Mouse (Mus musculus) MEL (cell line): ENCODE results near the gene Slc7a11. TPM values are rescaled to one million over a fixed set of nuclear protein-coding genes. Genes with fewer than 3 reads are reported as not detected.

Experiments
- DNase-seq: peaks from one replicate; pipeline ENCODE4 v3.0.0; 2011; ENCODE audit warnings: low read depth, low spot score
- H3K27ac ChIP-seq: 2 replicates; pipeline ENCODE4 v1.5.1; 2012; ENCODE audit warnings: low read depth, mild to moderate bottlenecking, control low read depth, low read length, moderate library complexity; ENCODE audit not compliant: control insufficient read depth
- H3K27me3 ChIP-seq, 2 experiments: fragments of 150-350 bp in 1 of 2; sonication (generic) in 1 of 2; 2 replicates each; pipeline ENCODE4 v1.6.1; 2012; ENCODE audit warnings: low read length in 2 of 2, mild to moderate bottlenecking in 2 of 2, improper control_type of control experiment in 1 of 2, moderate library complexity in 1 of 2; ENCODE audit not compliant: insufficient read depth in 2 of 2, control insufficient read depth in 1 of 2
- H3K36me3 ChIP-seq, 2 experiments: 2 replicates each; pipeline ENCODE4 v1.6.1; 2012 to 2014; ENCODE audit warnings: low read length in 2 of 2, improper control_type of control experiment in 1 of 2, inconsistent platforms in 1 of 2, mild to moderate bottlenecking in 1 of 2; ENCODE audit not compliant: insufficient read depth in 2 of 2, control insufficient read depth in 1 of 2
- H3K4me1 ChIP-seq, 2 experiments: fragments of 150-350 bp in 1 of 2; sonication (generic) in 1 of 2; 2 replicates each; pipeline ENCODE4 v1.6.1; 2012; ENCODE audit warnings: low read length in 2 of 2, improper control_type of control experiment in 1 of 2, mild to moderate bottlenecking in 1 of 2; ENCODE audit not compliant: insufficient read depth in 2 of 2, control insufficient read depth in 1 of 2
- H3K4me3 ChIP-seq, 2 experiments: fragments of 150-350 bp in 1 of 2; sonication (generic) in 1 of 2; 2 replicates each; pipeline ENCODE4 v1.5.1; 2012; ENCODE audit warnings: low read depth in 2 of 2, low read length in 2 of 2, mild to moderate bottlenecking in 2 of 2, moderate library complexity in 2 of 2, control low read depth in 1 of 2, improper control_type of control experiment in 1 of 2; ENCODE audit not compliant: control insufficient read depth in 1 of 2, insufficient read depth in 1 of 2
- H3K79me2 ChIP-seq: 2 replicates; pipeline ENCODE4 v1.6.1; 2012; ENCODE audit warnings: mild to moderate bottlenecking, low read length, moderate library complexity; ENCODE audit not compliant: control insufficient read depth, poor library complexity, insufficient read depth
- H3K9ac ChIP-seq: 2 replicates; pipeline ENCODE4 v1.6.1; 2012; ENCODE audit warnings: low read depth, mild to moderate bottlenecking, control low read depth, low read length, moderate library complexity; ENCODE audit not compliant: control insufficient read depth, poor library complexity, severe bottlenecking
- H3K9me3 ChIP-seq: fragments of 150-350 bp; sonication (generic); replicated peaks from 2 replicates; pipeline ENCODE4 v1.6.1; 2012; ENCODE audit warnings: mild to moderate bottlenecking, low read length, improper control_type of control experiment, moderate library complexity; ENCODE audit not compliant: insufficient read depth
- BHLHE40 ChIP-seq: IDR thresholded peaks from 2 replicates; pipeline ENCODE4 v1.6.1; 2012; ENCODE audit warnings: low read depth, mild to moderate bottlenecking, inconsistent platforms, low read length, improper control_type of control experiment, borderline replicate concordance
- CHD2 ChIP-seq: IDR thresholded peaks from 2 replicates; pipeline ENCODE4 v1.6.1; 2011; ENCODE audit warnings: low read length, improper control_type of control experiment
- CTCF ChIP-seq, 3 experiments: IDR thresholded peaks in 2 of 3; conservative IDR thresholded peaks in 1 of 3; 2 replicates each; pipeline ENCODE4 v1.5.1; 2011 to 2012; ENCODE audit warnings: low read length in 3 of 3, low read depth in 2 of 3, mild to moderate bottlenecking in 2 of 3, improper control_type of control experiment in 1 of 3, inconsistent platforms in 1 of 3, mixed read lengths in 1 of 3, moderate library complexity in 1 of 3; ENCODE audit not compliant: control insufficient read depth in 1 of 3, insufficient read depth in 1 of 3, poor library complexity in 1 of 3, severe bottlenecking in 1 of 3
- ELF1 ChIP-seq: IDR thresholded peaks from 2 replicates; pipeline ENCODE4 v1.6.1; 2014; ENCODE audit warnings: low read depth, mild to moderate bottlenecking, inconsistent platforms, low read length, improper control_type of control experiment, moderate library complexity
- EP300 ChIP-seq, 2 experiments: IDR thresholded peaks; 2 replicates each; pipeline ENCODE4 v1.6.1; 2011; ENCODE audit warnings: improper control_type of control experiment in 2 of 2, low read length in 2 of 2, low read depth in 1 of 2, mild to moderate bottlenecking in 1 of 2
- GABPA ChIP-seq: IDR thresholded peaks from 2 replicates; pipeline ENCODE4 v1.6.1; 2012; ENCODE audit warnings: low read depth, mild to moderate bottlenecking, inconsistent platforms, low read length, improper control_type of control experiment, moderate library complexity
- HCFC1 ChIP-seq: IDR thresholded peaks from 2 replicates; pipeline ENCODE4 v1.6.1; 2012; ENCODE audit warnings: low read depth, mild to moderate bottlenecking, inconsistent platforms, low read length, improper control_type of control experiment, moderate library complexity
- JUND ChIP-seq: IDR thresholded peaks from 2 replicates; pipeline ENCODE4 v1.6.1; 2011; ENCODE audit warnings: low read depth, mild to moderate bottlenecking, improper control_type of control experiment, low read length
- MAFK ChIP-seq: IDR thresholded peaks from 2 replicates; pipeline ENCODE4 v1.6.1; 2011; ENCODE audit warnings: low read depth, mild to moderate bottlenecking, low read length, improper control_type of control experiment, borderline replicate concordance
- MAX ChIP-seq: IDR thresholded peaks from 2 replicates; pipeline ENCODE4 v1.6.1; 2011; ENCODE audit warnings: low read length, improper control_type of control experiment
- MEF2A ChIP-seq: IDR thresholded peaks from 2 replicates; pipeline ENCODE4 v1.6.1; 2014; ENCODE audit warnings: low read depth, mild to moderate bottlenecking, inconsistent platforms, low read length, improper control_type of control experiment; ENCODE audit not compliant: poor library complexity, insufficient replicate concordance, severe bottlenecking; ENCODE audit errors: extremely low read depth
- MYB ChIP-seq: IDR thresholded peaks from 2 replicates; pipeline ENCODE4 v1.6.1; 2011; ENCODE audit warnings: mild to moderate bottlenecking, low read depth, low read length, improper control_type of control experiment
- MYC ChIP-seq: IDR thresholded peaks from 2 replicates; pipeline ENCODE4 v1.6.1; 2011; ENCODE audit warnings: low read depth, mild to moderate bottlenecking, low read length, improper control_type of control experiment, moderate library complexity
- POLR2AphosphoS2 ChIP-seq: IDR thresholded peaks from 2 replicates; pipeline ENCODE4 v1.6.1; 2011; ENCODE audit warnings: low read length, improper control_type of control experiment
- RAD21 ChIP-seq: IDR thresholded peaks from 2 replicates; pipeline ENCODE4 v1.6.1; 2011; ENCODE audit warnings: mild to moderate bottlenecking, low read depth, low read length, improper control_type of control experiment
- SMC3 ChIP-seq: IDR thresholded peaks from 2 replicates; pipeline ENCODE4 v1.6.1; 2011; ENCODE audit warnings: low read depth, low read length, improper control_type of control experiment
- TBP ChIP-seq: IDR thresholded peaks from 2 replicates; pipeline ENCODE4 v1.8.0; 2011; ENCODE audit warnings: low read depth, low read length, improper control_type of control experiment
- TCF12 ChIP-seq: IDR thresholded peaks from 2 replicates; pipeline ENCODE4 v1.6.1; 2014; ENCODE audit warnings: low read depth, mild to moderate bottlenecking, inconsistent platforms, low read length, improper control_type of control experiment, moderate library complexity
- USF1 ChIP-seq: IDR thresholded peaks from 2 replicates; pipeline ENCODE4 v1.6.1; 2014; ENCODE audit warnings: low read depth, mild to moderate bottlenecking, inconsistent platforms, low read length, improper control_type of control experiment, moderate library complexity
- ZC3H11A ChIP-seq: IDR thresholded peaks from 2 replicates; pipeline ENCODE4 v1.6.1; 2012; ENCODE audit warnings: low read depth, mild to moderate bottlenecking, inconsistent platforms, low read length, improper control_type of control experiment
- ZKSCAN1 ChIP-seq: IDR thresholded peaks from 2 replicates; pipeline ENCODE4 v1.6.1; 2012; ENCODE audit warnings: low read depth, mild to moderate bottlenecking, inconsistent platforms, low read length, improper control_type of control experiment, moderate library complexity
- ZMIZ1 ChIP-seq: IDR thresholded peaks from 2 replicates; pipeline ENCODE4 v1.6.1; 2012; ENCODE audit warnings: low read depth, mild to moderate bottlenecking, inconsistent platforms, low read length, improper control_type of control experiment, moderate library complexity
- ZNF384 ChIP-seq: IDR thresholded peaks from 2 replicates; pipeline ENCODE4 v1.6.1; 2012; ENCODE audit warnings: low read depth, mild to moderate bottlenecking, inconsistent platforms, low read length, improper control_type of control experiment
- polyA plus RNA-seq, 2 experiments: library from polyadenylated mRNA; stranded (reverse) in 1 of 2; unstranded in 1 of 2; fragments of >175 nt in 1 of 2; fragments of >200 nt in 1 of 2; gene quantifications; 2 replicates each; pipeline versions ENCODE4 v1.2.1 to v1.2.4; 2012; ENCODE audit warnings: low replicate concordance in 2 of 2, low read depth in 1 of 2; ENCODE audit not compliant: insufficient read length in 2 of 2, insufficient read depth in 1 of 2, missing spikeins in 1 of 2
- total RNA-seq: library from RNA; depleted of rRNA; stranded (reverse); fragments of 300-350 nt; gene quantifications from 2 replicates; pipeline ENCODE4 v1.2.3, GENCODE M21; 2012

Slc7a11 gene
- total and polyA plus RNA-seq, 3 experiments: 0.69 to 3.3 TPM; not detected in 1

GRCm38 (mm10) chr3:50462223-50462622 lies 18.8 kb upstream of the Slc7a11 start:
- TF ChIP-seq CTCF (IDR thresholded peaks at IDR 0.05 in 2 of 3, conservative IDR thresholded peaks at IDR 0.05 in 1 of 3; ENCODE audit: control insufficient read depth in 1 of 3, insufficient read depth in 1 of 3, low read depth in 2 of 3, low read length in 3 of 3, poor library complexity in 1 of 3, severe bottlenecking in 1 of 3) (no peak), EP300 (IDR thresholded peaks at IDR 0.05; ENCODE audit: low read depth in 1 of 2, low read length in 2 of 2) (no peak), ZNF384 (no peak), MAFK (no peak), JUND (no peak), ZMIZ1 (no peak), SMC3 (no peak)
- no peaks in the 10 kb centered on the region for H3K9me3 ChIP-seq
- H3K4me3 ChIP-seq: no peak overlapping the region

GRCm38 (mm10) chr3:50457136-50457535 lies 13.7 kb upstream of the Slc7a11 start:
- Histone ChIP-seq H3K27me3 (no peaks in the 10 kb centered on the region; a peak in 2 of 4 replicates), H3K4me1 (no peaks in the 10 kb centered on the region), H3K4me3 (no peak overlapping the region), H3K9me3 (no peaks in the 10 kb centered on the region), H3K9ac (no peak overlapping the region), H3K36me3 (no peaks in the 10 kb centered on the region), H3K79me2 (no peaks in the 10 kb centered on the region), H3K27ac (no peak overlapping the region)
- no peak for TF ChIP-seq JUND
- TF ChIP-seq MAFK: no peak
- no peak for DNase-seq

More at GRCm38 (mm10) chr3:50462223-50462622, 18.8 kb upstream of the Slc7a11 start:
- no peaks in the 10 kb centered on the region for H3K79me2 ChIP-seq
- H3K27ac ChIP-seq: no peak overlapping the region
- no peak for DNase-seq
- no peaks in the 10 kb centered on the region for H3K36me3 ChIP-seq
- no peak overlapping the region for H3K9ac ChIP-seq
- no peaks in the 10 kb centered on the region for H3K4me1 ChIP-seq
- H3K27me3 ChIP-seq: no peaks in the 10 kb centered on the region; a peak in 1 of 4 replicates

- Histone ChIP-seq H3K4me1 (no peaks in the 10 kb centered on the region), H3K4me3 (no peak overlapping the region), H3K27ac (no peak overlapping the region), H3K9me3 (no peaks in the 10 kb centered on the region), H3K79me2 (no peaks in the 10 kb centered on the region), H3K27me3 (no peaks in the 10 kb centered on the region; a peak in 1 of 4 replicates), H3K36me3 (no peaks in the 10 kb centered on the region), H3K9ac (no peak overlapping the region)
- DNase-seq: no peak
- TF ChIP-seq RAD21 (no peak), MYB (no peak), ELF1 (no peak), ZKSCAN1 (no peak), ZC3H11A (no peak), BHLHE40 (no peak), MAFK (no peak), CHD2 (no peak), ZMIZ1 (no peak), MYC (no peak), TBP (no peak), TCF12 (no peak), USF1 (no peak), MAX (no peak), MEF2A (no peak), HCFC1 (no peak), GABPA (no peak), POLR2AphosphoS2 (no peak), JUND (no peak)
Observed at GRCm38 (mm10) chr3:50456564-50456963, 13.2 kb upstream of the Slc7a11 start.
